Mouse (Mus musculus) myocyte (in vitro differentiated cells): Measurements from ENCODE around the gene Hyal3. TPM values are rescaled to one million over a fixed set of nuclear protein-coding genes. Genes with fewer than 3 reads are reported as not detected.

Source experiments
- H3K27me3 ChIP-seq: one replicate; pipeline ENCODE4 v1.6.1; 2011; ENCODE audit not compliant: control insufficient read depth, insufficient read depth, insufficient read length
- H3K36me3 ChIP-seq: one replicate; pipeline ENCODE4 v1.6.1; 2011; ENCODE audit not compliant: control insufficient read depth, insufficient read depth
- H3K4me2 ChIP-seq: one replicate; pipeline ENCODE4 v1.6.1; 2011; ENCODE audit warnings: low read depth, control low read depth
- H3K4me3 ChIP-seq: one replicate; pipeline ENCODE4 v1.5.1; 2011; ENCODE audit warnings: mild to moderate bottlenecking, control low read depth, moderate library complexity
- H3K79me2 ChIP-seq: one replicate; pipeline ENCODE4 v1.6.1; 2011; ENCODE audit not compliant: control insufficient read depth, insufficient read depth
- H3ac ChIP-seq: one replicate; pipeline ENCODE4 v1.6.1; 2011; ENCODE audit not compliant: control insufficient read depth, insufficient read length
- CEBPB ChIP-seq: IDR thresholded peaks from 2 replicates; pipeline ENCODE4 v1.6.1; 2011; ENCODE audit warnings: mild to moderate bottlenecking, moderate library complexity; ENCODE audit not compliant: poor library complexity, insufficient read depth, severe bottlenecking
- E2F4 ChIP-seq: IDR thresholded peaks from one replicate; pipeline ENCODE4 v1.6.1; 2011; ENCODE audit warnings: mild to moderate bottlenecking, control low read depth, moderate library complexity; ENCODE audit not compliant: insufficient read depth
- MAX ChIP-seq: IDR thresholded peaks from one replicate; pipeline ENCODE4 v1.6.1; 2011; ENCODE audit warnings: low read depth, mild to moderate bottlenecking, control low read depth
- MYOD1 ChIP-seq, 3 experiments: IDR thresholded peaks; one replicate each; pipeline ENCODE4 v1.6.1; 2011; ENCODE audit warnings: control low read depth in 2 of 3, low read depth in 2 of 3, mild to moderate bottlenecking in 2 of 3, moderate library complexity in 1 of 3; ENCODE audit not compliant: insufficient read length in 2 of 3, control insufficient read depth in 1 of 3
- MYOG ChIP-seq, 3 experiments: IDR thresholded peaks; one replicate each; pipeline ENCODE4 v1.6.1; 2011; ENCODE audit warnings: control low read depth in 2 of 3, low read depth in 2 of 3, mild to moderate bottlenecking in 2 of 3; ENCODE audit not compliant: insufficient read length in 2 of 3, control insufficient read depth in 1 of 3, insufficient read depth in 1 of 3
- POLR2A ChIP-seq: IDR thresholded peaks from one replicate; pipeline ENCODE4 v1.6.1; 2011; ENCODE audit warnings: low read depth, mild to moderate bottlenecking, control low read depth, moderate library complexity; ENCODE audit not compliant: insufficient read length
- POLR2AphosphoS2 ChIP-seq: IDR thresholded peaks from one replicate; pipeline ENCODE4 v1.6.1; 2011; ENCODE audit warnings: low read depth, control low read depth; ENCODE audit not compliant: insufficient read length
- REST ChIP-seq: IDR thresholded peaks from one replicate; pipeline ENCODE4 v1.6.1; 2011; ENCODE audit warnings: mild to moderate bottlenecking, control low read depth, moderate library complexity; ENCODE audit not compliant: insufficient read depth, insufficient read length
- SRF ChIP-seq: IDR thresholded peaks from one replicate; pipeline ENCODE4 v1.6.1; 2011; ENCODE audit warnings: low read depth; ENCODE audit not compliant: control insufficient read depth, insufficient read length
- TCF12 ChIP-seq: IDR thresholded peaks from one replicate; pipeline ENCODE4 v1.6.1; 2011; ENCODE audit warnings: mild to moderate bottlenecking, control low read depth; ENCODE audit not compliant: poor library complexity, insufficient read depth, severe bottlenecking
- TCF3 ChIP-seq: IDR thresholded peaks from one replicate; pipeline ENCODE4 v1.6.1; 2011; ENCODE audit warnings: low read depth, control low read depth; ENCODE audit not compliant: insufficient read length
- USF1 ChIP-seq: IDR thresholded peaks from one replicate; pipeline ENCODE4 v1.6.1; 2011; ENCODE audit warnings: low read depth, mild to moderate bottlenecking, control low read depth, moderate library complexity
- polyA plus RNA-seq: library from polyadenylated mRNA; unstranded; fragments of >200 nt; fragmentation: generic; extraction: Trizol; gene quantifications from one replicate; pipeline ENCODE4 v1.2.1, GENCODE M21; 2012; ENCODE audit warnings: missing spikeins

Hyal3 gene
- polyA plus RNA-seq, 1 experiment, result 0.43 TPM

GRCm38 (mm10) chr9:107542352-107542686, 38.3 kb upstream of the Hyal3 start:
- TF ChIP-seq TCF12 (no peak), MAX (no peak), MYOG (IDR thresholded peaks at IDR 0.05; ENCODE audit: control insufficient read depth in 1 of 3, insufficient read depth in 1 of 3, insufficient read length in 2 of 3, low read depth in 2 of 3) (no peak), TCF3 (no peak), POLR2A (no peak), CEBPB (no peak), POLR2AphosphoS2 (no peak), E2F4 (no peak), USF1 (no peak), MYOD1 (IDR thresholded peaks at IDR 0.05; ENCODE audit: control insufficient read depth in 1 of 3, insufficient read length in 2 of 3, low read depth in 2 of 3) (no peak), REST (no peak), SRF (no peak)
- peaks cover 10% of the 10 kb centered on the region for H3K36me3 ChIP-seq
- peak overlapping the region; percentile 97 for H3K4me2 ChIP-seq
- peak overlapping the region; percentile 76 for H3K4me3 ChIP-seq
- peak overlapping the region; percentile 24 for H3ac ChIP-seq
- H3K27me3 ChIP-seq, result no peaks in the 10 kb centered on the region
- H3K79me2 ChIP-seq, result peaks cover 9% of the 10 kb centered on the region

GRCm38 (mm10) chr9:107542721-107543120, 37.9 kb upstream of the Hyal3 start:
- TF ChIP-seq MYOG (IDR thresholded peaks at IDR 0.05; ENCODE audit: control insufficient read depth in 1 of 3, insufficient read depth in 1 of 3, insufficient read length in 2 of 3, low read depth in 2 of 3) (no peak), POLR2A (no peak), MAX (no peak), MYOD1 (IDR thresholded peaks at IDR 0.05; ENCODE audit: control insufficient read depth in 1 of 3, insufficient read length in 2 of 3, low read depth in 2 of 3) (no peak), POLR2AphosphoS2 (no peak), REST (no peak), USF1 (no peak), TCF12 (no peak)
- Histone ChIP-seq H3K4me3 (peak overlapping the region; percentile 76), H3K79me2 (peaks cover 5% of the 10 kb centered on the region), H3K4me2 (peak overlapping the region; percentile 97), H3ac (no peak overlapping the region), H3K27me3 (no peaks in the 10 kb centered on the region), H3K36me3 (peaks cover 10% of the 10 kb centered on the region)

- Histone ChIP-seq H3K4me2 (no peak overlapping the region), H3ac (no peak overlapping the region), H3K27me3 (no peaks in the 10 kb centered on the region), H3K36me3 (peaks cover 10% of the 10 kb centered on the region), H3K4me3 (peak overlapping the region; percentile 76), H3K79me2 (no peaks in the 10 kb centered on the region)
- no peak for TF ChIP-seq E2F4
- no peak for TF ChIP-seq MAX
- no peak for TF ChIP-seq CEBPB
- TF ChIP-seq TCF12, result no peak
- no peak for TF ChIP-seq MYOG (IDR thresholded peaks at IDR 0.05; ENCODE audit: control insufficient read depth in 1 of 3, insufficient read depth in 1 of 3, insufficient read length in 2 of 3, low read depth in 2 of 3)
- no peak for TF ChIP-seq POLR2AphosphoS2
- TF ChIP-seq REST, result no peak
- TF ChIP-seq POLR2A, result no peak
- no peak for TF ChIP-seq TCF3
- no peak for TF ChIP-seq MYOD1 (IDR thresholded peaks at IDR 0.05; ENCODE audit: control insufficient read depth in 1 of 3, insufficient read length in 2 of 3, low read depth in 2 of 3)
- no peak for TF ChIP-seq SRF
- no peak for TF ChIP-seq USF1
Observed at GRCm38 (mm10) chr9:107543299-107543698, 37.3 kb upstream of the Hyal3 start.

- peaks cover under 1% of the 10 kb centered on the region for H3K36me3 ChIP-seq
- no peaks in the 10 kb centered on the region for H3K79me2 ChIP-seq
- TF ChIP-seq MYOD1 (IDR thresholded peaks at IDR 0.05; ENCODE audit: control insufficient read depth in 1 of 3, insufficient read length in 2 of 3, low read depth in 2 of 3) (no peak), REST (no peak), MAX (no peak), USF1 (no peak), TCF3 (no peak), E2F4 (no peak), MYOG (IDR thresholded peaks at IDR 0.05; ENCODE audit: control insufficient read depth in 1 of 3, insufficient read depth in 1 of 3, insufficient read length in 2 of 3, low read depth in 2 of 3) (no peak), POLR2A (no peak), POLR2AphosphoS2 (no peak), CEBPB (no peak), TCF12 (no peak), SRF (no peak)
- no peak overlapping the region for H3ac ChIP-seq
- H3K27me3 ChIP-seq, result no peaks in the 10 kb centered on the region
- H3K4me3 ChIP-seq, result no peak overlapping the region
- no peak overlapping the region for H3K4me2 ChIP-seq
Observed at GRCm38 (mm10) chr9:107544196-107544700, 36.4 kb upstream of the Hyal3 start.

GRCm38 (mm10) chr9:107544729-107545128, 35.9 kb upstream of the Hyal3 start:
- no peaks in the 10 kb centered on the region for H3K36me3 ChIP-seq
- H3K27me3 ChIP-seq, result no peaks in the 10 kb centered on the region
- TF ChIP-seq REST, result no peak
- no peak for TF ChIP-seq USF1
- TF ChIP-seq MYOD1 (IDR thresholded peaks at IDR 0.05; ENCODE audit: control insufficient read depth in 1 of 3, insufficient read length in 2 of 3, low read depth in 2 of 3), result no peak
- TF ChIP-seq POLR2A, result no peak
- no peak for TF ChIP-seq E2F4
- TF ChIP-seq TCF12, result no peak
- H3K4me3 ChIP-seq, result no peak overlapping the region
- no peak overlapping the region for H3K4me2 ChIP-seq
- no peak overlapping the region for H3ac ChIP-seq
- no peaks in the 10 kb centered on the region for H3K79me2 ChIP-seq
